Mouse (Mus musculus): ENCODE results near the gene Ppp1cb.

The Ppp1cb gene

DNA sequence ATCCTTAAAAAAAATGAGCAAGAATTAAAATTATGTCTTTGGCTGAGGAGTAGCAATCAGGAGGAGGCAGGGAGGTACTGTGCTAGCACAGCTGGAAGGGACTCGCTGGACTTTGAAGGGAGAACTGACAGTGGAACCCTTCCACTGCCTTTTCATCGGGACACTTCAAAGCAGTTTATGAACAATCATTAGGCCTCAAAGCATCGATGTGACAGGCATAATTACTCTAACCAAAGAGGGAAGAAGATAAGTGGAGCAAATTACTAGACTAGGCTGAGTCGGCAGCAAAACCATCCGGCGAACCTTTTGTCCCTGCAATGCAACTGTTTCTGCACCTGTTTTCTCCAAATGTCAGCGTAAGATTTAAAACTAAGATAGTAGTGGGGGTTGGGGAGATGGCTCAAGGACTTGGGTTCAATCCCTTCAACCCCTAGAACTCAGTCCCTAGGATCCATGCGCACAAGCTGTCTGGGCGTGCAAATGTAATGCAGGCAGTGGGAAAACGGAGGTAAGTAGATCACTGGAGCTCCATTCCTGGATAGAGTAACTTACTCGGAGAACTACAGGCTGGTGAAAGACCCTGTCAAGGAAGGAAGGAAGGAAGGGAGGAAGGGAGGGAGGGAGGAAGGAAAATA lies 13.2 kb upstream of the Ppp1cb start:
- DNase-seq: peak; percentile 25

DNA sequence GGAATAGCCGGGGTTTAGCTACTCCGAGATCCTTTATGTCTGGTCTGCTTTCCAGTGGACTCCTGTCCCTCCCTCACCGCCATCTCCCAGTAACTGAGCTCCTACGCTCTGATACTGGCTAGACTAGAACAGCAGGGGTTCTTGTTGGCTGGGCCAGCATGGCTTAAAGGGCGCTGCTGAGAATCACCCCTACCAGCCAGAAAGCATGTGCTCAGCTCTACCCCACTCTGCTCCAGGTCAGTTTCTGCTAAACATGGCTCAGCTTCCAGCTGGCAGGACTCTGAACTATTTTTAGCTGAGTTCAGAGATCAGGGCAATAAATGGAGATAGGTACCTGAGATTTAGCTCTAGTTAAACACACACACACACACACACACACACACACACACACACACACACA lies 12.2 kb upstream of the Ppp1cb start:
- no peak for DNase-seq

DNA sequence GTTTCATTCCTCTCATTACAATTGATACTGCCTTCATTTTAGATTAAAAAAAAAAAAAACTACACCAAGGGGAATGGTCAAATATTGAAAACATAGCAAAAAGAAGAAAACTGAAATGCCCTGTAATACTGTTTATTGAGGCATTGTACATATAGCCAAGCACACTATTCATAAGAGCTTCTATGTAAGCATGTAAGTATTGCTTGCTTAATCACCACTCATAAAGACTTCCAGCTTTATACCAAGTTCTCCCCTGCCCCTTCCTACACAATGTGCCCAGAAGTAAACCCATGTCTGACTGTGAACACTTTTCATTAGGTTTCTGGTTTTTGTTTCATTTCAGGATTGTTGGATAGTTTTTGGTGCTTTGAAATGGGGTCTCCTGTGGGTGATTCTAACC lies 11.8 kb upstream of the Ppp1cb start:
- DNase-seq: no peak

DNA sequence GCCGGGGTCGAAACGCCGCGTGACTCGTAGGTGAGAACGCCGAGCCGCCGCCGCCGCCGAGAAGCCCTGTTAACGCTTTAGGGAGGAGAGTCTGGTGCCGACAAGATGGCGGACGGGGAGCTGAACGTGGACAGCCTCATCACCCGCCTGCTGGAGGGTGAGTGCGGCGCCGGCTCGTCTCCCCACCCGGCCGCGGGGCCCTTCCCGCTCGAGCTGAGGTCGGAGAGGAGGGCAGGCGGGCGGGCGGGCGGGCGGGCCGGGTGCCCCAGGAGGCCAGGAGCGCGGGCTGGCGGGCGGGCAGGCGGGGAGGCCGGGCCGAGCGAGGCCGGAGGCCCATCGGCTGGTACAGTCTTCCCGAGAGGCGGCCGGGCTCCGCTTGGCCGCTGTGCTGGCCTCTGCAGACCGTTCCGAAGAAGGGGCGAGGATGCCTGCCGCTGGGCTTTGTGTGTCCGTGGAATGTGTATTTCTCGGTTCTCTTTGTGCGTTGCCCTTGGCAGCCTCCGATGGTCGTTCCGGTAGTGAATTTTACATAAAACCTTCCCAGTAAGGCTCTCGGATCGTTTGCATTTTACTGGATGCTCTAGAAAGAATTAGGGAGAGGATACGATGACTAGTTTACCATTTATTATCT lies 723 bp downstream of the Ppp1cb start:
- DNase-seq: peak; percentile 85

DNA sequence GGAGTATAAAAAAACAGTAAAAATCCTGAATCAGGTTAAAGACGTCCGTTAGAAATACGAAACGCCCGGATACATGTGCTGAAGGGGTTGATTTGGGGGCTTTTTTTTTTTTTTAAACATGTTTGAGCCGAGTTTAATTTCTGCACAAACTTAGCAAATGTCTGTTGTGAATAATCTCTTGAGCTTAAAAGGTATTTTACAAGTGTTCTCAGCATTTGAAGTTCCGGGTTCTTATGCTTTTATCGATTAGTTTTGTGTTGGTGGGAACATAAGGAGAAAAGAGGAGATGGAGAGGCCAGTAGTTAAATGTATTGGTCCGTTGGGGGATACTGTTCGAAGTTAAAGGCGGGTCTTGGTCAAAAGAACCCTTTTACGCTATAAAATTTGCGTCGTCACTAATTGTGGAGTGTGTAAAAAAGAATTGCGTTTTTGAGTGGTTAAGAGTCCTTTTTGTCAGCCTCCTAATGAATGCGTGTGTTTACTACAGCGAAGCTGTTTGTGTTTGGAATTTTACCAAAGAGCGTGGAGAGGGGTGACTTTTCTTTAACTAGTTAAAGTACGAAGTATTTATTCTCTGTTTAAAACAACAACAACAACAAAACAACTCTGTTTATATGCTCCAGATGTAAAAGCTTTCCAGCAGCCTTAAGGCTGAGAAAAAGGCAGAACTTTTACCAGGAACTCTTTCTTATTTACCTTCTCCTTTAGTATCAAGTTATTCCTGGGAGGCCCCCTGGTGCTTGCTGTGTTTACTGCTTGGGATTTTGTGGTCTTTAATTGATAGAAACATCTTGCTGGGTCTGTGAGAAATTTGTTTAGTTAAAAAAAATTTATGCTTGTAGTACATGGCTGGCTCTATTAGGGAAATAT lies 1.5 kb downstream of the Ppp1cb start:
- peak; percentile 59 for DNase-seq

DNA sequence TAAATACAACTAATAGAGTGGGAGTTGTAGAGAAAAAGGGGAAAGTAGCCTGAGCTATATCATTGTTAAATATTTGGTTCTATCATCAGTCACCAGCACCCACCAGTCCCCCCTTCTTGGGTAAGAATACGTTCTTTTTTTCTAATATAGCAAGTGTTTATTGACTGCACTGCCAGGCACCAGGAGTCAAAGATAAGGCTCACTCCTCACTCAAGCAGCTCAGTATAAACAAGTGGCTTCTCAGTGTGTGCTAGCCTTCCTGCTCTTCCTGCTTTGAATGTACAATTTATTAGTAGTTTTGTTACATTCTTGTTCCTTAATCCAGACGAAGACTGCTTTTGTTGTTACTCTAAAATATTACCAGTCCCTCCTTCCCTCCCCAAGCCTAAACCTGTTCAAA lies 2.3 kb downstream of the Ppp1cb start:
- DNase-seq: no peak

DNA sequence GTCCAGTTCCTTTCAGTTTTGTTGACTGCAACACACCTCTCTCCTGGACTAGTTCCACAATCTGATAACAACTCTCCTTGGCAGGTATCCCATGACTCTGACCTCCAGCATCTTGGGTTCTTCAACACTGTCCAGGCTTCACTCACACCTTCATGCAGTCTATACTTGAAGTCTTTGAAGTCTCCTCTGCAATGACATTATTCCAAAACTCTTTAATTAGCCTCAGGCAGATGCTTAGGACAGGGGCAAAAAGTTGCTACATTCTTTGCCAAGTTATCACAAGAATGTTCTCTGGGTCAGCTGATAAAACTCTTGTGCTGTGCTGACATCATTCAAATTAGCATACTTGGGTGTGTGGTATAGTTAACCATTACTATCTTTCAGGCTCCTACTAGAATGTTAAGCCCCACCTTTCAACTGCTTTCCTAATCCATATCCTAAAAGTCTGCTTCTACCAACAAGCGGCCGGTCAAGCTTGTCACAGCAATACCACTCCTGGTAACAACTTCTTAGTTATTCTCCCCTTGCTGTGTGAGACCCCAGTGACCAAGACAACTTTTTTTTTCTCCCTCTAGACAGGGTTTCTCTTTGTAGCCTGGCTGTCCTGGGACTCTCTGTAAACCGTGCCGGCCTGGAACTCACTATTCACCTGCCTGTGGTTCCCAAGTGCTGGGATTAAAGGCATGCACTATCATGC lies 13.8 kb downstream of the Ppp1cb start:
- DNase-seq: no peak

DNA sequence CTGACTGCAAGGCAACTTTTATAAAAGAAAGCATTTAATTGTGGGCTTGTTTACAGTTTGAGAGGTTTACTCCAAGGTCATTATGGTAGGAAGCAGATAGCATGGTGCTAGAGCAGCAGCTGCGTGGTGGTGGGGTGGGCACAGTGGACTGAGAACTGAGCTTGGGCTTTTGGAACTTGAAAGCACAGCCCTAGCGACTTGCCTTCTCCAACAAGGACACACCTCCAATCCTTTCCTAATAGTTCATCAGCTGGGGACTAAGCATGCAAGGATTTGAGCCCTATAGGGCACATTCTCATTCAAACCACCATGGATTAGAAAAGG lies 14.3 kb downstream of the Ppp1cb start:
- no peak for DNase-seq

DNA sequence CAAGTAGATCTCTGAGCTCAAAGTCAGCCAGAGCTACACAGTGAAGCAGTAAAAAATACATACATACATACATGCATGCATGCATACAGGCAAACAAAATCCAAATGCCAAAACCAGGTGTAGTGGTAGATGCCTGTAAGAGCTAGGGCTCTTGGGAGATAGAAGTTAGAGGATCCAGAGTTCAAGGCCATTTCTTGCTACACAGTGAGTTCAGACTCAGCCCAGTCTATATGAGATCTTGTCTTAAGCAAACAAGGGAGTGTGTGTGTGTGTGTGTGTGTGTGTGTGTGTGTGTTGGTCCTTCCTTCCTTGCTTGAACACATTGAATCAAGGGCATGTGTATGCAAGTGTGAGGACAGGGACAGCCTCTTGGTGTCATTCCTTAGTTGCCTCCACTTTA lies 17.9 kb downstream of the Ppp1cb start:
- no peak for DNase-seq

DNA sequence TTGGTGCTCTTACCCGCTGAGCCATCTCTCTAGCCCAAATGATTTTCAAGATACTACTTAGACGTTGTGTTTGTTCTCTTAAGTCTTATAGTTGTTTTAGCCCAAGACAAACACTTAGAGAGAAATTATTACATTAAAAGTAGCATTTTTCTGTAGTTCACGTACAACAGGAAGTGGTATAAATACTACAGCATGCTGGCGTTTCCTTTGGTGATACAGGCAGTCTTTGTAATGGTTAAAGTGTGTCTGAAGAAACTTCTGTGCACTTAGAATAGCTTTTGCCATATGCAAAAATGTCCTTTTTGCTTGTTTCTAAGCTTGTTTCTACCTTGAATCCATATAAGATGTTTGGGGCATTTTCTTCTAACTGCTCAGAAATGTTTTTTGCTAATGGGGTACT lies 20.3 kb downstream of the Ppp1cb start:
- DNase-seq: no peak

DNA sequence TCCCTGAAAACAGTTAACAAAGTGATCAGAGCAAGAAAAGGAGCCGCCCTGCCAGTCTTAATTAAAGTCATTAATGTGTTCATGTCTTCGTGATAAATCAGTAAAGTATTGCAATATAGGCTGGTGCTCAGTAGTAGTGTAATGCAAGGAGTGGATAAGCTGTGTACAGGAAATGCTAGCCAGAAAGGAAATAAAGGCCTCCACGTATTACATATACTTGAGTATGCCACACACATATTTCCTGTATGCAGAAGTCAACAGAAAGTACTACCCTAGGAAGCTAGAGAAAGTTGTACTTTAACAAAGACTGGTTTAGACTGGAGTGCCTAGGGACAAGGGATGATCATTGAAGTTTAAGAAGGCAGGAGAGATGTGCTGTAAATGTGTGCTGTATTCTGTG lies 26.8 kb downstream of the Ppp1cb start:
- DNase-seq: no peak

DNA sequence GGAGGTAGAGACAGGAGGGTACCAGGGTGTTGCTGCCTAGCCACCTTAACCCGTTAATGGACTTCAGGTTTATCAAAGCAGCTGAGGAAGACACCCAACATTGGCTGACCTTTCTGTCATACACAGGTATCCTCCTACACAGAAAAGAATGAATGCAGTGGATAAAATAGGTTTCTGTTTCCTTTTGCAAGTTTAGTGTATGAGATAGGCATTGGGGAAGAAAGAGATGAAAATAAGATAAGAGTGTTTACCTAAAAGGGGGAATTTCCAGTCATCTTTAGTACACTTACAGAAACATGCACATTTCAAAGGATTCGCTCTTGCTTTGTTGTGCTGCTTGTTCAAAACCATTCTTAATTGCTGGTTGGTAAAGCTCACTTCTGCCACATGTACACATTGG lies 29.4 kb downstream of the Ppp1cb start:
- no peak for DNase-seq

DNA sequence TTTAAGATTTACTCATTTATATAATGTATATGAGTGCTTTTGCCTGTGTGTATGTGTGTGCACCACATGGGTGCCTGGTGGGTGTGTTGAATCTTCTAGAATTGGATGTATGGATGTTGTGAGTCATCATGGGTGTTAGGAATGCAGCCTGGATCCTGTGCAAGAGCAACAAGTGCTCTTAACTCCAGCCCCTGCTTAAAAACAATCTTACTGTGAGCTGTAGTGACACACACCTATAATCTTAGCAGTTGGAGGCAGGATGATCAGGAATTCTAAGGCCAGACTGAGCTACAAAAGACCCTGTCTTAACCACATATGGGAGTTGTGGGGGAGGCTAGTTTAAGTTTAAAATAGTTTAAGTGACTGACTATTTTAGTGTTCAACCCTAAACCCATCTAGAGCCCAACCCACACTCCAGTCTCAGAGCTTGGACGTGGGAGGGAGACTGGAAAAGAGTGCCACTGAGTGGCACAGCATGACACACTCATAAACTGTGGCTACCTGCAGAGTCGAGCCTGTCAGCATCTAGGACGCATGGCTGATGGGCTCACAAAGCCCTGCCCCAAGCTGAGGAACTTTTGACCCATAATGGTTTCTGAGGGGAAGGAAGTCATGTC lies 35.5 kb downstream of the Ppp1cb start:
- no peak for DNase-seq

DNA sequence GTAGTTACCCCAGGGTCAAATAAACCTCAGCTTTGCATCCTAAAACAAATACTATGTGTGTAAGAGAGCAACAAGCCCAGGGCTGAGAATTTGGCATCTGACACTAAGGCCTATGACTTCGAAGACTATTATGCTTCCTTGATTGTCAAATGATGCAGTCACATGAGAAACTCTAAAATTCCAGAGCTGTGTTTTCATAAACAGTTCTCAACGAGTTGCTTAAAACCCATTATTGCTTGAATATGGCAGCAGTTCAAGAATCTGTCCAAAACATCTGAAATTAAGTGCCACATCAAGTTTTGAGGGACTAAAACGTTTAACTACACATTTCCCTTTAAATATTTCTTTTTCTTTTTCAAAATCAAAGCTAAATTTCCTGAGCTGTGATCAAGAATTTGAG lies 50.1 kb downstream of the Ppp1cb start:
- DNase-seq: no peak

DNA sequence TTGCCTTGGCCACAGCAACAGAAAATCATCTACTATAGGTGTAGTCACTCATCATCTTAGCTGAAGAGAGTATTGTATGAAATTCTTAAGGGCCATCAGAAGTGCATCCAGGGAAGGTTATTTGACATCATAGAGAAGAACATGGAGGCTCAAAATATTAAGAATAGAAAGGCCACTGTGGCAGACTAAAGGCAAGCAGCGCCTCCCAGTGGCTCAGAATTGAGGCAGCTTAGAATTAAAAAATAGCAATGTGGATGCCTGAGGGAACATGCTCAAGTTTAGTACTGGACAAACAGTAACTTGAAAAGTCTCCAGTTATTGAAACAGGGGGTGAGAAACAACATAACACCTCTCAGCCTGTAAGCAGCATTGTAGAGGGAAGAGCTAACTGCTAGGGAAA lies 61.7 kb downstream of the Ppp1cb start:
- peak; percentile 56 for DNase-seq

DNA sequence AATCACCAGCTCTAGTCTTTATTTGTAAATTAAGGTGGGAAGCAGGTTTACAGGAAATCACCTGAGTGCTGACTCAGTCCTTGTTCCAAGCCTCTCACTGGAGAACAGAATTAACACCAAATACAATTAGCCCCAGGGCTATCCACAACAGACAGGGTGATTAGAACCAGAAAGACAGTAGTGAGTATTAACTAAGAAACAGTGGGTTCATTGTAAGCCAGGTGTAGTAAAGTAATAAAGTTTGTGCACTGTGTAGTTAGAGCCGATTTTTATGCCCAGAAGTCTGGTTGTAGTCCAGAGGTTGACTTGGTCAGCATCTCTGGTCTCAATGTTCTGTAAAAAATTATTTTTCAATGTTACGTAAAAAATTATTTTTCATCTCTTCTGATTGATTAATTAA lies 90.8 kb downstream of the Ppp1cb start:
- no peak for DNase-seq

DNA sequence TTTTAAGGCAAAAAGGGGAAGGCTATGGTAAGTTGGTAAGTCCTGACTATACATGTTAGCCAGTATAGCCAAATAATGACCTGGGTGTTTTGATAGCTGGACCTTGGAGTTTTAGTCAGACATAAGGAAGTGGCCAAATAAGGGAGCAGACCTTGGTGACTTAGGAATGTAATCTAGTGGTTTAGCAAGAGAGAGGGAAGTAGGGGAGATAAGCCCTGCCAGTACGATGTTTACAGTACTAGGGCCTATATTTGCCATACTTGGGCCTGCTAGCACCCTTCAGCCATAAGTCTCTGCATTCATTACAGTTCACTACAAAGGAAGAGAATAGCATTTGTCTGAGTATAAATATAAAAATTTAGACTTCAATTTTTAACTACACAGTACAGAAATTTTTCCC lies 106.1 kb downstream of the Ppp1cb start:
- DNase-seq: no peak
